Mouse (Mus musculus): Measurements from ENCODE around the gene Oscar. TPM values are rescaled to one million over a fixed set of nuclear protein-coding genes. Genes with fewer than 3 reads are reported as not detected.

Gene Oscar
- polyA plus RNA-seq, 1 experiment from 2014 or later: 0.11 TPM

- peak overlapping the region; percentile 93 for H3K4me2 ChIP-seq (replicated peaks; ENCODE audit: low read depth, low read length)
- H3K4me3 ChIP-seq (ENCODE audit: low read depth, low read length): peak overlapping the region; percentile 98
- H3K4me1 ChIP-seq (ENCODE audit: insufficient read depth, low read depth, low read length): peaks cover 14% of the 10 kb centered on the region
- no peak for ATAC-seq
- WGBS: 7% methylated on average over 9 of the region's 9 CpGs
- DNase-seq (ENCODE audit: low spot score): no peak
- H3K9ac ChIP-seq (replicated peaks; ENCODE audit: low read depth): peak overlapping the region; percentile 99
- no peaks in the 10 kb centered on the region for H3K27me3 ChIP-seq (replicated peaks; ENCODE audit: insufficient read depth, low read length)
- H3K36me3 ChIP-seq (ENCODE audit: insufficient read depth, low read length): peaks cover 5% of the 10 kb centered on the region; the same call in 1 of the 2 replicates
- H3K9me3 ChIP-seq (ENCODE audit: low read length): no peaks in the 10 kb centered on the region
- H3K27ac ChIP-seq (ENCODE audit: low read length): peak overlapping the region; percentile 99; the same call in 1 of the 2 replicates
- no peak for TF ChIP-seq CTCF (IDR thresholded peaks at IDR 0.05)
- TF ChIP-seq EP300 (IDR thresholded peaks at IDR 0.05): no peak
These were observed 30.2 kb upstream of the Oscar start for GRCm38 (mm10) chr7:3646188-3646587.

- Histone ChIP-seq H3K27me3 (replicated peaks; ENCODE audit: insufficient read depth, low read length) (no peaks in the 10 kb centered on the region), H3K4me2 (replicated peaks; ENCODE audit: low read depth, low read length) (peak overlapping the region; percentile 93), H3K9ac (replicated peaks; ENCODE audit: low read depth) (peak overlapping the region; percentile 99), H3K4me3 (ENCODE audit: low read depth, low read length) (peak overlapping the region; percentile 98), H3K9me3 (ENCODE audit: low read length) (no peaks in the 10 kb centered on the region), H3K27ac (ENCODE audit: low read length) (peak overlapping the region; percentile 99), H3K36me3 (ENCODE audit: insufficient read depth, low read length) (peaks cover 1% of the 10 kb centered on the region; the same call in 1 of the 2 replicates), H3K4me1 (ENCODE audit: insufficient read depth, low read depth, low read length) (peaks cover 14% of the 10 kb centered on the region)
- ATAC-seq (peak; percentile 16), DNase-seq (ENCODE audit: low spot score) (no peak)
- no peak for TF ChIP-seq EP300 (IDR thresholded peaks at IDR 0.05)
- TF ChIP-seq CTCF (IDR thresholded peaks at IDR 0.05): no peak
- under 1% methylated on average over 28 of the region's 58 CpGs for WGBS
These were observed 29.6 kb upstream of the Oscar start for GRCm38 (mm10) chr7:3645488-3646025.

GRCm38 (mm10) chr7:3644672-3645487 lies 28.9 kb upstream of the Oscar start, which contains the start of gene Cnot3:
TSS of gene Cnot3 (plus strand) at chr7:3645268.
- Histone ChIP-seq H3K27me3 (replicated peaks; ENCODE audit: insufficient read depth, low read length) (no peaks in the 10 kb centered on the region), H3K9ac (replicated peaks; ENCODE audit: low read depth) (peak within 1 kb of the TSS; percentile 99), H3K4me3 (ENCODE audit: low read depth, low read length) (peak within 1 kb of the TSS; percentile 98), H3K4me1 (ENCODE audit: insufficient read depth, low read depth, low read length) (peaks cover 14% of the 10 kb centered on the region), H3K36me3 (ENCODE audit: insufficient read depth, low read length) (no peaks in the 10 kb centered on the region; the same call in 1 of the 2 replicates), H3K4me2 (replicated peaks; ENCODE audit: low read depth, low read length) (peak within 1 kb of the TSS; percentile 93), H3K27ac (ENCODE audit: low read length) (peak within 1 kb of the TSS; percentile 99), H3K9me3 (ENCODE audit: low read length) (no peaks in the 10 kb centered on the region)
- TF ChIP-seq CTCF (IDR thresholded peaks at IDR 0.05): no peak
- peak; percentile 83 for TF ChIP-seq EP300 (IDR thresholded peaks at IDR 0.05)
- peak; percentile 97 for ATAC-seq
- WGBS: under 1% methylated on average over 46 of the region's 58 CpGs
- peak; percentile 100 for DNase-seq (ENCODE audit: low spot score)

- no peaks in the 10 kb centered on the region for H3K9me3 ChIP-seq (ENCODE audit: low read length)
These were observed 28.4 kb upstream of the Oscar start for GRCm38 (mm10) chr7:3644348-3644671.

GRCm38 (mm10) chr7:3643843-3644242 lies 27.9 kb upstream of the Oscar start:
- WGBS: 16% methylated on average over 9 of the region's 9 CpGs
- DNase-seq (ENCODE audit: low spot score) (no peak), ATAC-seq (no peak)
- TF ChIP-seq EP300 (IDR thresholded peaks at IDR 0.05) (no peak), CTCF (IDR thresholded peaks at IDR 0.05) (no peak)
- Histone ChIP-seq H3K4me3 (ENCODE audit: low read depth, low read length) (no peak overlapping the region), H3K27ac (ENCODE audit: low read length) (0 out of 2 replicates have a peak overlapping the region, but pooled peaks have one; percentile 33), H3K4me1 (ENCODE audit: insufficient read depth, low read depth, low read length) (peaks cover 14% of the 10 kb centered on the region), H3K9ac (replicated peaks; ENCODE audit: low read depth) (no peak overlapping the region), H3K9me3 (ENCODE audit: low read length) (no peaks in the 10 kb centered on the region), H3K4me2 (replicated peaks; ENCODE audit: low read depth, low read length) (peak overlapping the region; percentile 49), H3K36me3 (ENCODE audit: insufficient read depth, low read length) (peaks cover 2% of the 10 kb centered on the region; the same call in 1 of the 2 replicates), H3K27me3 (replicated peaks; ENCODE audit: insufficient read depth, low read length) (no peaks in the 10 kb centered on the region)

More at GRCm38 (mm10) chr7:3644348-3644671, 28.4 kb upstream of the Oscar start:
- DNase-seq (ENCODE audit: low spot score): no peak
- Histone ChIP-seq H3K27me3 (replicated peaks; ENCODE audit: insufficient read depth, low read length) (no peaks in the 10 kb centered on the region), H3K36me3 (ENCODE audit: insufficient read depth, low read length) (no peaks in the 10 kb centered on the region; the same call in 1 of the 2 replicates), H3K9ac (replicated peaks; ENCODE audit: low read depth) (no peak overlapping the region), H3K4me1 (ENCODE audit: insufficient read depth, low read depth, low read length) (peaks cover 14% of the 10 kb centered on the region), H3K4me2 (replicated peaks; ENCODE audit: low read depth, low read length) (peak overlapping the region; percentile 49), H3K27ac (ENCODE audit: low read length) (peak overlapping the region; percentile 33; the same call in 1 of the 2 replicates), H3K4me3 (ENCODE audit: low read depth, low read length) (peak overlapping the region; percentile 33)
- TF ChIP-seq EP300 (IDR thresholded peaks at IDR 0.05) (no peak), CTCF (IDR thresholded peaks at IDR 0.05) (no peak)
- under 1% methylated on average over 11 of the region's 11 CpGs for WGBS
- ATAC-seq: no peak

GRCm38 (mm10) chr7:3643412-3643811 lies 27.5 kb upstream of the Oscar start:
- TF ChIP-seq CTCF (IDR thresholded peaks at IDR 0.05): no peak
- no peak for TF ChIP-seq EP300 (IDR thresholded peaks at IDR 0.05)
- peaks cover 14% of the 10 kb centered on the region for H3K4me1 ChIP-seq (ENCODE audit: insufficient read depth, low read depth, low read length)
- no peak overlapping the region for H3K9ac ChIP-seq (replicated peaks; ENCODE audit: low read depth)
- H3K27me3 ChIP-seq (replicated peaks; ENCODE audit: insufficient read depth, low read length): no peaks in the 10 kb centered on the region
- WGBS: 65% methylated on average over 5 of the region's 5 CpGs
- H3K4me2 ChIP-seq (replicated peaks; ENCODE audit: low read depth, low read length): no peak overlapping the region
- DNase-seq (ENCODE audit: low spot score) (no peak), ATAC-seq (no peak)
- no peaks in the 10 kb centered on the region for H3K9me3 ChIP-seq (ENCODE audit: low read length)
- H3K4me3 ChIP-seq (ENCODE audit: low read depth, low read length): no peak overlapping the region
- peaks cover 6% of the 10 kb centered on the region; the same call in 1 of the 2 replicates for H3K36me3 ChIP-seq (ENCODE audit: insufficient read depth, low read length)
- no peak overlapping the region for H3K27ac ChIP-seq (ENCODE audit: low read length)
